Mouse (Mus musculus) adrenal gland (tissue): Measurements from ENCODE around the gene Nmnat2.

Source experiments
- intact Hi-C: fragments of 180-260 bp; cut with DNase I; formaldehyde crosslinking; loops from one replicate; pipeline ENCODE4 v1.15.1; 2025

Nmnat2 gene

GRCm38 (mm10) chr1:153157021-153157623 lies 202.3 kb downstream of the Nmnat2 start:
- intact Hi-C loops, result no loop called here

GRCm38 (mm10) chr1:153159137-153159536 lies 204.3 kb downstream of the Nmnat2 start:
- intact Hi-C loops, result no loop called here

- intact Hi-C loops, result no loop called here
Measured at GRCm38 (mm10) chr1:153163831-153164230, 209.0 kb downstream of the Nmnat2 start.

- intact Hi-C loops, result no loop called here
Measured at GRCm38 (mm10) chr1:153168293-153168692, 213.5 kb downstream of the Nmnat2 start.
